Mouse (Mus musculus): ENCODE measurements around the gene Gpr183.

GRCm38 (mm10) chr14:121952046-121952400 is 13.0 kb downstream of the Gpr183 start:
- TF ChIP-seq POLR2A (IDR thresholded peaks at IDR 0.05; ENCODE audit: insufficient read depth, low read length) (no peak), CTCF (IDR thresholded peaks at IDR 0.05; ENCODE audit: low read depth, low read length) (no peak), EP300 (IDR thresholded peaks at IDR 0.05; ENCODE audit: insufficient read depth, low read depth, low read length) (no peak)
